Mouse (Mus musculus) ovary, postnatal 36 days (tissue): ENCODE results near the gene Cdh4.

ENCODE experiments used
- DNase-seq: peaks from one replicate; pipeline ENCODE4 v3.0.0; 2022; ENCODE audit warnings: low spot score, mixed read lengths

The Cdh4 gene

DNA sequence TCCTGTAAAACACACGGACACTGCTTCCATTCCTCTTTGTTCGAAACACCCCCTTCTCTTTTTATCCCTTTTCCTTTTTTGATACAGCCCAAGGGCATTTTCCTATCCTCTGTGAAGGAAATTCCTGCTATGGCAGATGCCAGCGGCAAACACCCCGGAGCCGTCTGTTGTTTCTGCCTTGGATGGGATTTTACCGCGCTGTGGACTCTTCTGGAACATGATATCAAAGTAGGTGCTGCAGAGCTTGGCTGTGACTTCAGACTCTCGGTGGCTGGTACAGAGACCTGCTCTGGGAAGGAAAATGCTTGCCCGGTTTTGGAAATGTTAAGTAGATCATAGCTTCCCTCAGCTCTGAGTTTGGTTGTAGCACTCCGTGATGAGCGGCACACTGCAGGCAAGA is 156.7 kb downstream of the Cdh4 start:
- no peak for DNase-seq

DNA sequence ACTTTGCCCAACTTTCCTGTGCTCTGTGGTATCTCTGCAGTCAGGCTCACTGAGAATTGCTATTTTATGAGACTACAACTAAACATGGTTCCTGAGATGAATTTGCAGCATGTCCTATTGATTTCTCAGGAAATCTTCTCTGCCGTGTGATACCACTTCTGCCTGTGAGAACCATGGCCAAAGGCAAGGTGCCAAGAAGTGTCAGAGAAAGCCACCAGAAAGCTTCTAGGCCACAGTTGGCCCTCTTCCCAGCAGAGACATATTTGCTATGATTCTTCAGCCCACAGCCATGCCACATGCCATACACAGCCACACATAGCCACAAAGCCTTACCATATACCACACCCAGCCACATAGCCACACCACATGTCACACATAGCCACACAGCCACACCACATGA is 157.7 kb downstream of the Cdh4 start:
- DNase-seq, result no peak

DNA sequence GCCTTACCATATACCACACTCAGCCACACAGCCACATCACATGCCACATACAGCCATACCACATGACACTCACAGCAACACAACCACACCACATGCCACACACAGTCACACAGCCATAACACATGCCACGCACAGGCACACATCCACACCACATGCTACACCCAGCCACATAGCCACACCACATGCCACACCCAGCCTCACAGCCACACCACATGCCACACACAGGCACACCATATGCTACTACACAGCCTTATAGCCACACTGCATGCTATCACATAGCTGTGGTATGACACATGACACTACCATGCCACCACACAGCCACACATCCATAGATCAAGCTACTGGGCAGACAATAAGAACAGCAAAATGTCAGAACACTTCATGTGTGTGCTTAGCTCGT is 158.1 kb downstream of the Cdh4 start:
- no peak for DNase-seq

DNA sequence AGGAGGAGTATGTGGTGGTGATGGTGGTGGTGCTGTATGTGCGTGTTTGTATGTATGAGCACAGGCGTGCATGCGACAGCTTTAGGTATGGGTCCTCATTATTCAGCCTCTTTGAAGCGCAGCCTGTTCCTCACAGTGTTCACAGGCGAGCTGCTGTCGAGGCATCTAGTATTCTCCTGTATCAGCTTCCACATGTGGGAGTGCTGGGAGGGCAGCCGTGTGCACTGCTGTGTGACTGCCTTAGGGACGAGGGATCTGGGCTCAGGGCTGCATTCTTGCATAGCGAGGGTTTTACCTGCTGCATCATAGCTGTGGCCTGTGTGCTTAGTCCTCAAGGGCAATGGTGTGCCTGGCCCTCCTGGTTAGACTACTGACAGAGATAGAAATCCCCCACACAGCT is 158.9 kb downstream of the Cdh4 start:
- no peak for DNase-seq

DNA sequence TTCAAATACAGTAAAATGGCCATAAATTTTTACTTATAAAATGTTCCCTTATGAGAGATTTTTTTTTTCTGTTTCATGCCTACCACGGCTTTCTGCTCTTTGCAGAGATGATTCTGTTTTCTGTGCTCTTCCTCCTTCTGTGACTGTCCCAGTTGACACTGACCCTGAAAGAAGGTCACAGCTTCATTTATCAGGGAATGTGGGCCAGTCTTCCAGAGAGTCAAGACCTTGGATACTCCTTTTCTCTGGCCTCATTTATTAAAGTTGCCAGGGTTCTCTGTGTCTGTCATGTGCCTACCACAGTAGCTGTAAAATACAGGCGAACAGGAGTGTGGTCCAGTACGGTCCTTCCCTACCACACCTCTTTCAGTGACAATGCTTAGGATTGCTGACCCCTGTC is 162.5 kb downstream of the Cdh4 start:
- DNase-seq, result no peak

DNA sequence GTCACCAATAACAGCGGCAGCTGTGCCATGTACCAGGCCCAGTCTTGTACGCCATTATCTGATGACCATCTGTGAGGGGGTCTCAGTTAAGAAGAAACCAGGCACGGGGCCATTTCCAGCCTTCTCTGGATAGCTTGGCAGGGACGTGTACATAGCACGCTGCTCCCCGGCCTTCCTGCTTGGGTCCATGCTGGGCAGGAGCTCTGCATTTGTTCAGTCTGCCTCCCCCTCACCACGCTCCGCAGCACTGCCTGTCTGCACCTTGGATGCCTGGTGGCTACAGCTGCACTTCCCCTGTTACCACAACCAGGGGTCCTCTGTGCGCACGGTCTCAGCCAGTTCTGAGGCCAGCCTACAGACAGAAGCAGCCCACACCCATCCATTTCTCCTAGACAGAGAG is 163.0 kb downstream of the Cdh4 start:
- no peak for DNase-seq

DNA sequence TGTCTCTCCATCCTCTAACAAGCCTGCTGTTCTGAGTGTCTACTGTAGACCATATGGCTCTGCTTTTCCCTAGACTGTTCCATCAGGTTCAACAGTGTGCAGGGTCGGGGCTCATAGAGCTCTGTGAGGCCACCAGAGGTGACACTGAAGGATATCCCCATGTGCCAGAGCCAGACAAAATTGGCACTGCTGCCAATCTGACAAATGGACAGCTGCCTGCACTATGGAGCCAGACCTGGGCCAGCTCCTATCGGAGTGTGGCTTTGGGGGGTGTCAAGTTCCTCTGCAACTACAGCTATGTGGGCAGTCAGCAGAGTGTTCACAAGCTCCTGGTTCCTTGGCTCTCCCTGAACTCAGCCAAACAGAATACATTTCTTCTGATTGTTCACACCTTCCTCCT is 164.1 kb downstream of the Cdh4 start:
- no peak for DNase-seq

DNA sequence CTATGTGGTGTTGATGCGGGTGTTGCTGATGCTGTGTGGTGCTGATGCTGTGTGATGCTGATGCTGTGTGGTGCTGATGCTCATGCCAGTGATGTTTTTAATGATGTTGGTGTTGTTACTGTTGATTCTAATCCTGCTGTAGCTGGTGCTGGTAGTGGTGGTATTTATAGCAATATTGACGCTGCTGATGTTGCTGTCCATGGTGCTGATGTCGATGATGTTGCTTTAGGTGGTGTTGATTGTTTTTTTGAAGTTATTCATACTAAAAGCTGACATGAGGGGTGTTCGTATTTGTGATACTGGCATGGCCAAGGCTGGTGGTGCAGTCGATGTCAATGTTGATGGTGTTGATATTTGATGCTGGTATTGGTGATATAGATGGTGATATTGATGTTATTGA is 173.7 kb downstream of the Cdh4 start:
- no peak for DNase-seq

DNA sequence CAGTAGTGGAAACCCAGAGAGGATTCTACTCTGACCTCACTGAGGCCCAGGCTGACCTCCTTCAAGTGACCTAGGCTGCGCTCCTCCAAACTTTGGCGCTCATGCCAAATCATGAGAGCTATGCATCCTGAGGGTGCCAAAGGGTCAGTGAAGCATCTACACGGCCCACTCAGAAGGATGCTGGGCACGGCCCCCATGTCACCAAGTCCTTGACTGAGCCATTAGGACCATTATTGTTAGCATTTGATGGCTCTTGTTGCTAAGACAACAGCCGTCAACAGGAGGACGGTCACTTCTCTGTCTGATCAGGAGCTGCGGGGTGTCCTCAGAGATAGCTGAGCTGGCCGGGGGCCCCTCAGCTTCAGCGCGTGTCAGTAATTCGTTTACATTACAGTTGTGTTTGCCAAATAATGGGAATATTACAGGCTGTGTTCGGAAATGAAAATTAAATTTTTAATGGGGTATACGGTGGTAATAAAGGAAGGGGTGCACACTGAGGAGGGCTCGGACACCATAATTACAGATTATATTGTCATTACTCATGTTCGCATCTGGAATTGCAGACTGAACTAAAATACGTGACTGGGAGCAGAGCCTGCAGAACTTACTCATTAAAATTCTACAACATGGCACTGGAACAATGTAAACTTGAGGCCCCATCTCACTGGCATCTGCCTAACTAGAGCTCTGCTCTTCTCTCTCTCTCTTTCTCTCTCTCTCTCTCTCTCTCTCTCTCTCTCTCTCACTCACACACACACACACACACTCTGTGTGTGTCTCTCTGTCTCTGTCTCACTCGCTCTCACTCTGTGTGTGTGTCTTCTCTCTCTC is 181.6 kb downstream of the Cdh4 start:
- DNase-seq, result no peak

DNA sequence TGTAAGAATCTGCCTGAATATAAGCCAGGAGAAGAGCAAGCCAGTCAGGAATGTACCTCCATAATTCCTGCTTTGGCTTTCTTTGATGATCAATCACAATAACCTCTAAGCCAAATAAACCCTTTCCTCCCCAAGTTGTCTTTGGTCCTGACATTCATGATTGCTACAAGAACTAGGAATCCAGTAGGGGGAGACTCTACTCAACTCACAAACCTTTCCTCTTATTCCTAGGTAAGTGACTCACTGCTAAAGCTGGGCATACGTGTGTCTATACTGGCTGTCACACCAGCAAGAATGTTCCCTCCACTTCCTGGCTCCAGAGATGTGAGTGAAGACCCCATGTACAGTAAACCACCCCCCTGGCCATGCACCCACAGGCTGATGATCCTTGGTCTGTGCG is 185.3 kb downstream of the Cdh4 start:
- no peak for DNase-seq

DNA sequence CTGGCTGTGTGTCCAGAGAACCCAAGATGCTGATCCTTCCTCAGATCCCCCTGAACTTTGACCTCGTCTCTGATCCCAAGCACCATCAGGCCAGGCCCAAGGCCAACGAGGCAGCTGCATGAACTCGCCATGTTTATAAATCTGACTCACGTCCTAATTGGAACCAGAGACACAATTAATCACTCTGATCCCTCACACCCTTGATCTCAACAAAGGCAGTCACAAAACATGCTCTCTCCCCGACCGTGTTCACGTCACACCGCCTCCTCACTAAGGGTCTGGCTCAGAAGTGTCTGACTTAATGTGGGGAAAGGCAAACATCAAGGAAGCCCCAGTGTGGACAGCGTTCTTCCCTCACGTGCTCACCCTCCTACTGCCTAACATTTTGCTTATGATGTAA is 188.5 kb downstream of the Cdh4 start:
- DNase-seq, result no peak

DNA sequence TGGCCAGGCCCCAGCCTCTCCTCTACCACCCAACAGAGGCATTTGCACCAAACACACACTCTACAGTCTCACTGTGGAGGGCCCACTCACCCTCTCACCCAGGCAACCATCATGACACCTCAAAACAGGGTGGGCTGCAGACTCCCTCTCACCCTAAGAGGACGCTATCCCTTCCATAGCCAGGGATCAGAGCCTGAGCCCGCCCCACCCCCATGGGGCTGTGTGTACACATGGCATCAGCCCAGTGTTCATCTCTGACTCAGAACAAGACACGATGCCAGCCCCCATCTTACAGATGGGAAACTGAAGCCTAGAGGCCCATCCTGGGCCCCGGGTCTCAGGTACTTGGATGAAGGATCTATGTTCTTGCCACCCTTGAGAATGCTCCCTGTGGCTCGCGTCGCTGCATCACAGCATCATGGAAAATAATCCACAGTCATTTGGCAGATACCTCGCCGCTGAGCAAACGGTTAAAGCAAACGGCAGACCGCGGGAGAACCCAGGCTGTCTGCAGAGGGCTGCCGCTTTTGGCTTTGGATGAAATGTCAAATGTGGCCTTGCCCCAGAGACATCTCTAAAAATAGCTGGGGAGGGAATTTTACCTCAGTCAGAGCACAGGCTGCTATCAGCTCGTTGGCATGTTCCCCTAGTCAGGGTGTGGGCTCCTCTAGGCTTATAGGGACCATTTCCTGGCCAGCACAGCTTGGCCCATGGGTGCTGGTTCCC is 198.5 kb downstream of the Cdh4 start:
- no peak for DNase-seq

DNA sequence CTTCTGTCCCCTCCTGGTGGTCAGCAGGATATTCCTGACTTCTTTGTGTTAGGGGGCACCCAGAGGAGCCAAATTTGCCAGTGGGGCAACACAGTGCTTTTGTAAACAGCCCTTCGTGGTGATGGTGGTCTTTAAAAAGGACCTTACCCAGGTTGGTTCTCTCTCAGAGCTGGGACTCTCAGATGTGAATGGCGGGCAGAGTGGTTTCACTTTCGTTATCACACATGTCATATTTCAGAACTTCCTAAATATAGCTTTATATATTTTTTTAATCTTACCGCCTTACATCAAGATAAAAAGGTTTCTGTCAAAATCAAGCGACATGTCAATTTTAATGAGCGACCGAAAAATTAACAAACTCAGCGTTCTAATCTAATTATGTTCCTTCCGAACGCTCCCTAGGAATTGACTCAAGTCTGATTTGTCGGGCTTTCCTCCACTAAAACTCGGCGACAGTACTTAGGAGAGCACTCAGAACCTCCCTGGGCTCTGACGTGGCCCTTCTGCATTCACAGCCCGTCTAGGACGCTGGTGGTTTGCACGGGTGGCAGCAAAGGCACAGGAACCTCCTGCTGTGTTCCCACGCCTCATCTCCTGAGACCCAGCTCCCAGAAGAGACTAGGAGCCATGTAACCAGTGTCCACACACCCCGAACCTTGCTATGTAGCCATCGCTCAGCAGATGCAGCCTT is 206.5 kb downstream of the Cdh4 start:
- DNase-seq, result no peak

DNA sequence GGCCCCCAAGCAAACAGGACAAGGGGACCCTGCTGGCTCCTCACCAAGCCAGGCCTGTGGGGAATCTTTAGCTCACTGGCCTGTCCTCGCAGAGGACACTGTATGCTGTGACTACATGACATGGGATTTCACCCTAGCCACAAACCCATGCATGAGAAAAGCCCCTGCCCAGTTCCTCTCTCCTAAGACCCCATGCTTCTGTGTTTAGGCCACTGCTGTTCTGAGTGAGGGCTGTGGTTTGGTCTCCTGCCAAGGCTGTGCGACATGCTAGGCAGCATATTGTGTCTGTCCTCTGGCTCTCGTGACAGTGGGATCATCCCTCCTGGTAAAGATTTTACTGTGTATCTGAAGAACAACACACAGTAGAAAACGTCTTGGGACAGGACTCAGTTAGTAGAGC is 207.1 kb downstream of the Cdh4 start:
- no peak for DNase-seq

DNA sequence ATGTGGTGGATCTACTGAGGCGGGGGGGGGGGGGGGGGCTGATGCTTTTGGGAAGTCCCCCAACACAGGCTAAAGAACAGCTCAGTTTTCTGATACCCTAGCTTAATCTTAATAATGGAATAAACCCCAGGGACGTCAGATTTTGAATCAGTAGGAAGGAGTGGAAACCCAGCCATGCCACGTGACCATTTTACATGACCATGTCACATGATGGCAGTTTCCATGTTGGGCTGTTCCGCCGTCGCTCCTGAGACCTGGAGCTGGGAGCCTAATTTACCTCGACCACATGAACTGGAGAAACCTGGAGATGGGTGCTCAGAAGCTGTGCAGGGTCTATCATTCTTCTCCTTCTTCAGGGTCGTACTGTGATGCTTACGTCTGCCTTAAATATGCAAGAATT is 207.9 kb downstream of the Cdh4 start:
- DNase-seq, result no peak

DNA sequence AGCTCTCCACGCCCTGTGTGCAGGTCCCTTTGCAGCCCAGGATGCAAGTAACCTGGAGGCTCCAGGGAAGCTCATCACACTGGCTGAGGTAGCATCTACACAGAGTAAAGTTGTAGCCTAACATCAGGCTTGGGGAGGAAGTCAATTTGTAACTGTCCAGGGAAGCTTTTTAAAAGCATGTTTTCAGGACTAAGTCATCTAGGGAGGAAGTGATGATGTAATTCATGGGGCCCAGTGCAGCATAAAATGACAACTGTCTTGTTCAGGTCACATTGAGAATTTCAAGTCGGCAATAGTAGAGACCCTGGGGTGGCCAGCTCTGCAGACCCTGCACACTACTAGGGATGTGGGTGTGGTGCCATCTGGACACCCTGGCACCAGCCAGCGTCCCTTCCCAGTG is 213.3 kb downstream of the Cdh4 start:
- no peak for DNase-seq

DNA sequence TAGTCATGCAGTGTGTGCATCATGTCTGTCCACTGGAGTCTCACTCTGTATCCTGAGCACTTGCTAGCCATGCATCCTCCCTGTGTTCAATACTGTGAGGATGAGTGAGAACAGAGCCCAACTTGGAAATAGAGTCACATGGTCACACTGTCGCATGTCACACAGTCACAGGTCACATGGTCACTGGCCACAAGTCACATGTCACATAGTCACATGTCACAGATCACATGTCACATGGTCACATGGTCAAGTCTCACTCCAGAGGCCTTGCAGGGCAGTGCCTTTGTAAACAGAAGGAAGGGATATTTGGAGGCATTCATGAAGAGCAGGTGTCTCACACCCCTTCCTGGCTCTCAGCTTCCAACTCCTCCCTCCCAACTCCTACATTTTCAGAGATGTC is 217.0 kb downstream of the Cdh4 start:
- DNase-seq, result no peak

DNA sequence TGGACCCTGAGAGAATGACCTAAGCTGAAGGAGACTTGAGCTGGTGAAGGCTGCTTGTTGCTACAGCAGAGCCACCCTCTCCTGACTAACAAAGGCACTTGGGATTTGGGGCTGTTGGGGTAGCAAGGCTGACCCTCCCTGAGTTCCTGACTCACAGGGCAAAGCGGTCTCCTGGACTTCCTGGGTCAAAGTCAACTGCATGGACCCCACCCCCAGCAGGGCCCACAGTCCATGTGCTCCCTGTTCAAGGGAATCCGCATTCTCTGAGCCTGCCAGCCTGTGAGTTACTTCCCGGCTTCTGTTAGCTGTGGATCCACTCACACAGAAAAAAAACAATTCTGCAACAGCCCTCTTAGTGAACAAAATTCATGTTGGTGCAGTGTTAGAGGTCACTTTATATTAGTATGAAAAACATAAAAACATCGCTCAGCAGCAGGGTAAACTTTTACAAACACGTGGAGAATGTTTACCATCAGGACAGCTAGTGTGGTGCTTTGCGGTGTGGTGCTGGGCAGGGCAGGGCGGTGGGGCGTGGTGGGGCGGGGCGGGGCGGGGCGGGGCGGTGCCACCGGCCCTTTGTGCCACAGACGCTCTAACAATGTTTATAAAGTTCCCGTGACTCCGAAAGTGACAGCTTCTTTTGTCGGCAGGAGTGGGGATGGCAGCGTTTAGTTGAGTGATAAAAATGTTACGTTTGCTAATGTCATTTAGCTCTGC is 219.9 kb downstream of the Cdh4 start:
- no peak for DNase-seq

DNA sequence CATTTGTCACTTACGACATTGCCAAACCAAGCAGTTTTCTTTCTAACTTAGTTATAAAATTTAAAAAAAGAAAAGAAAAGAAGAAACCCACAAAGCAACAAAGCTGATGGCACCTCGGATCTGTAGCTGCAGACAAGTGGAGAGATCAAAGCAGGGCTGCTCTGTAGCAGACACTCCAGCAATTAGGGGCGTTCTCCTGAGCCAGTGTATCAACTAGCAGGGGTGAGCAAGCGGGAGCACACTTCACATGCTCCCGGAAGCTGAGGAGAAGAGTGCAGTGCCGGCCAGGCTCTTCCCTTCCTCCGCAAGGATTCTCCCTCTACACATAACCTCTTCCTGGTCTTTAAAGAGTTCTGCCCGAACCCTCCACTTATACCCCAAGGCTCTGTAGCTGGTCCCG is 220.5 kb downstream of the Cdh4 start:
- DNase-seq, result no peak

DNA sequence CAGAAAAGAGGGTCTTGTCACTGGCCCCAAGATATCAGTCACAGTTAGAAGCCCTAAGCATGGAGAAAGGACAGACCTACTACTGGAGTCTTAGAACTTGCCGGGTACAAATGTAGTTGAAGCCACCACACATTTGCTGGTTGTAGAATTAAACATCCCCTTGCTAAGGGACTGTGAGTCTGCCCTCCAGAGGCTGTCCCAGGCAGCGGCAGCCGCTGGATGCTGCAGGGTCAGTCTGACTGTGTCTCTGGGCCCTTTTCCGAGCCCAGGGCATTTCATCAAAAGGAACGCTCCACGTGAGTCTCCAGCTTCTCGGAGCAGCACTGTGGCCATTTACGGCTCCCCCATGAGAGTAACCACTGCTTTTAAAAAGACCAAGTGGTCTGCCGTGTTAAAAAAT is 221.4 kb downstream of the Cdh4 start:
- no peak for DNase-seq

DNA sequence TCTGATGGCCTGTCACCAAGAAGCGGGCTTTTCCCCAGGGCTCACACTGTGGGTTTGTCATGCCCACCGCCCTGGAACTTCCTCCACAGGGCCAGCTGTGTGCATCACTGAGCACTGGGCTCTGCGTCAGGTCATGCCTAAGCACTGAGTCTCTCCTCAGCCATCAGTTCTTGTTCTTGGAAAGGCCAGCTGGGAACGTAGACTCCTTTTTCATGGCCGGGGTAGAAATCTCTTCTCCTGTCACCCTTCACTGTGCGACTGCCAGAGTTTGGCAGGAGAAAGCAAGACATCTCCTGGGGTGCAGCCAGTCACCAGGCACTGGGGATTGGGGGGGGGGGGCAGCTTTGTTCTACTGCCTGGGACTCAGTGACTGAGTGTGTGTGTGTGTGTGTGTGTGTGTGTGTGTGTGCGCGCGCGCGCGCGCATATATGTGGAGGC is 222.0 kb downstream of the Cdh4 start:
- no peak for DNase-seq

DNA sequence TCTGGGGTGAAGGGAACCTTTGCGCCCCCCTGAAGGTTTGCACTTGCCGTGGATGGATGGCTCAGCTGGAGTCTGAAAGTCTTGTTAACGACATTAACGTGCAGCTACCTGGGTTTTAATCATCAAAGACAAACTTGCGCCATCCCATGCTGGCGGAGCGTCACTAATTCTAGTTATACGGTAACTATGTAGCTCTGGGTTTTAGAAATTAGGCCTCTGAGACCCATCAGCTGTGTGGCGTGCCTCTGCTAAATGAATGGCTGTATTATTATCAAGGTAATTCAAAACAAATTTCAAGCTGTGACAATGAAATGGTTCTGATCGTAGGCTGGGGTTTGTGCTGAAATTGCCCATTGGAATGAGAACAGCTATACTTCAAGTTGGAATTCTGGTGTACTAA is 228.5 kb downstream of the Cdh4 start:
- no peak for DNase-seq

DNA sequence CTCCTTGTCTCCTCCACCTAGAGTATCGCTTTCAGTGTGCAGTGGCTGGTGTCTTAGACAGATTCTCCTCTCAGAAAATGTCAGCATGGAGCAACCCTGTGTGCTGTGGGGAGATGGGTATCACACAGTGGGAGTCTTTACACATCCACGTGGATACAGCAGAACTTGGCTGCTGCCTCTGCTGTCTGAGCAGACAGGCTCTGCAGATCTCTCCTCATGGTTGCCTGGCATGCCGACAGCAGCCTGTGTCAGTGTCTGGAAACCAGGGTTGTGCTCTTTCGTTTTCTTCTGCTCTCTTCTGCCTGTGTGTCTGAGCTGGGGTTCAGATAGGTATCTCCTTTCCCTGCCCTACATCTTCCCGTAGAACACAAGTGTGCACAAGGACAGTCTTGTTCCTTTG is 237.6 kb downstream of the Cdh4 start:
- no peak for DNase-seq
